Mouse (Mus musculus): ENCODE measurements around the gene Pcsk2.

Gene Pcsk2

GRCm38 (mm10) chr2:143732501-143732900 lies 186.5 kb downstream of the Pcsk2 start:
- in situ Hi-C loops (cut with MboI, MseI) = no loop called here

GRCm38 (mm10) chr2:143735442-143735841 lies 189.5 kb downstream of the Pcsk2 start:
- in situ Hi-C loops (cut with MboI, MseI) = no loop called here

- in situ Hi-C loops (cut with MboI, MseI) = no loop called here
These were observed 193.7 kb downstream of the Pcsk2 start for GRCm38 (mm10) chr2:143739475-143740226.

GRCm38 (mm10) chr2:143742436-143742835 lies 196.5 kb downstream of the Pcsk2 start:
- in situ Hi-C loops (cut with MboI, MseI) = no loop called here

GRCm38 (mm10) chr2:143743081-143743480 lies 197.1 kb downstream of the Pcsk2 start:
- in situ Hi-C loops (cut with MboI, MseI) = no loop called here

- in situ Hi-C loops (cut with MboI, MseI) = no loop called here
These were observed 206.3 kb downstream of the Pcsk2 start for GRCm38 (mm10) chr2:143752051-143752788.

GRCm38 (mm10) chr2:143776448-143776847 lies 230.5 kb downstream of the Pcsk2 start:
- in situ Hi-C loops (cut with MboI, MseI) = loop anchor here in 1 of 2 experiments (10.0 kb wide), 1 partner anchor 662 kb away; no protein-coding TSS in a partner anchor

- in situ Hi-C loops (cut with MboI, MseI) = loop anchor here in 1 of 2 experiments (10.0 kb wide), 1 partner anchor 856 kb away; no protein-coding TSS in a partner anchor
These were observed 234.4 kb downstream of the Pcsk2 start for GRCm38 (mm10) chr2:143780310-143780709.

- in situ Hi-C loops (cut with MboI, MseI) = loop anchor here in 1 of 2 experiments (5.0 to 10.0 kb wide), 2 partner anchors 683 to 865 kb away; no protein-coding TSS in a partner anchor
These were observed 244.0 kb downstream of the Pcsk2 start for GRCm38 (mm10) chr2:143789911-143790310.

GRCm38 (mm10) chr2:143795858-143796257 lies 249.9 kb downstream of the Pcsk2 start:
- in situ Hi-C loops (cut with MboI, MseI) = no loop called here

GRCm38 (mm10) chr2:143796335-143797013 lies 250.5 kb downstream of the Pcsk2 start:
- in situ Hi-C loops (cut with MboI, MseI) = no loop called here

- in situ Hi-C loops (cut with MboI, MseI) = no loop called here
These were observed 255.1 kb downstream of the Pcsk2 start for GRCm38 (mm10) chr2:143801097-143801496.

- in situ Hi-C loops (cut with MboI, MseI) = no loop called here
These were observed 260.4 kb downstream of the Pcsk2 start for GRCm38 (mm10) chr2:143806140-143806923.

- in situ Hi-C loops (cut with MboI, MseI) = no loop called here
These were observed 261.1 kb downstream of the Pcsk2 start for GRCm38 (mm10) chr2:143806924-143807664.

- in situ Hi-C loops (cut with MboI, MseI) = no loop called here
These were observed 262.8 kb downstream of the Pcsk2 start for GRCm38 (mm10) chr2:143808789-143809188.

GRCm38 (mm10) chr2:143812262-143812661 lies 266.3 kb downstream of the Pcsk2 start:
- in situ Hi-C loops (cut with MboI, MseI) = loop anchor here in 1 of 2 experiments (10.0 kb wide), 1 partner anchor 1923 kb away; no protein-coding TSS in a partner anchor

- in situ Hi-C loops (cut with MboI, MseI) = loop anchor here in 1 of 2 experiments (10.0 kb wide), 1 partner anchor 1921 kb away; no protein-coding TSS in a partner anchor
These were observed 267.5 kb downstream of the Pcsk2 start for GRCm38 (mm10) chr2:143813461-143813860.

GRCm38 (mm10) chr2:143831645-143832044 lies 285.7 kb downstream of the Pcsk2 start:
- in situ Hi-C loops (cut with MboI, MseI) = loop anchor here (10.0 kb wide), 2 partner anchors 373 to 393 kb away; no protein-coding TSS in a partner anchor

GRCm38 (mm10) chr2:143832721-143833120 lies 286.8 kb downstream of the Pcsk2 start:
- in situ Hi-C loops (cut with MboI, MseI) = loop anchor here (10.0 kb wide), 2 partner anchors 372 to 392 kb away; no protein-coding TSS in a partner anchor

- in situ Hi-C loops (cut with MboI, MseI) = loop anchor here (10.0 kb wide), 2 partner anchors 371 to 391 kb away; no protein-coding TSS in a partner anchor
These were observed 288.1 kb downstream of the Pcsk2 start for GRCm38 (mm10) chr2:143834082-143834481.

Data from T-helper 17 cell (primary cell).